Mouse (Mus musculus) cerebellum, adult (tissue): Measurements from ENCODE around the gene Prl3d1.
"Not testable (repeated sequence)": the region's sequence is repeated elsewhere in the genome, so short reads cannot be mapped to it uniquely, and the experiment has no call there.

Experiments used
- ATAC-seq: cut with Nextera tagmentation; 2 replicates; pipeline ENCODE4 v1.9.2; 2017; ENCODE audit warnings: mild to moderate bottlenecking, moderate library complexity, mixed read lengths; ENCODE audit not compliant: insufficient number of reproducible peaks, low FRiP score, low TSS enrichment

Gene Prl3d1

GRCm38 (mm10) chr13:27093890-27094289 is at the start of gene Prl3d1:
Gene Prl3d1 (plus strand): TSS chr13:27094190.
- ATAC-seq: not testable (repeated sequence)

GRCm38 (mm10) chr13:27057270-27057669 is 36.7 kb upstream of the Prl3d1 start, which contains the start of gene Prl:
Gene Prl (plus strand): TSS chr13:27057570.
- no peak for ATAC-seq

GRCm38 (mm10) chr13:27059177-27059576 is 34.8 kb upstream of the Prl3d1 start:
- ATAC-seq: no peak

- ATAC-seq: not testable (repeated sequence)
Measured at GRCm38 (mm10) chr13:27121398-27121797, 27.4 kb downstream of the Prl3d1 start, which contains the start of gene Prl3d2. Gene Prl3d2 (plus strand): TSS chr13:27121698.

- no peak for ATAC-seq
Measured at GRCm38 (mm10) chr13:27148264-27148663, 54.3 kb downstream of the Prl3d1 start.
